In genomic region chr5:33495276-33495675, GRCm38 (mm10) we compare ENCODE assay signal across 28 mouse cellular contexts.
A peak's percentile ranks its signal among the peaks of the same experiment; 100 is the strongest.
DNase-seq lines count a peak whose midpoint lies in the region; ATAC-seq and TF ChIP-seq lines count a peak whose summit lies in the region.
"Had no signal": no experiment of that assay in that cellular context is flagged by ENCODE, and none has a peak within 500 bp of the region (broad histone marks: within the 10 kb centered on the region; RNA-seq: fewer than 3 reads in every experiment).

No protein-coding gene starts in this region.

- no peak overlapping the region for H3K4me2 ChIP-seq in kidney, embryonic 15.5 days
- no peak overlapping the region for H3K4me2 ChIP-seq in midbrain, embryonic 11.5 days
- H3K4me2 ChIP-seq in midbrain, embryonic 13.5 days (replicated peaks) = no peak overlapping the region
- no peak overlapping the region for H3K4me2 ChIP-seq in lung, postnatal 0 days (replicated peaks; ENCODE audit: low read depth, low read length)
- H3K4me2 ChIP-seq: embryonic facial prominence, embryonic 13.5 days; forebrain, embryonic 12.5 days; forebrain, embryonic 15.5 days; heart, embryonic 12.5 days; heart, embryonic 15.5 days; hindbrain, embryonic 13.5 days had no signal

- DNase-seq in kidney, adult 2 months = no peak
- DNase-seq in midbrain, embryonic 11.5 days (ENCODE audit: low spot score, missing footprints) = peak; percentile 79
- DNase-seq in Patski (ENCODE audit: low read depth, low spot score) = peak; percentile 6
- no peak for DNase-seq in lung, postnatal 0 days (ENCODE audit: low spot score)
- DNase-seq: adrenal gland, adult 2 months; adrenal gland, postnatal 14 days; B cell, adult 2 months; cerebellum, adult 11 months; cerebellum, adult 8-10 months; cerebellum, postnatal 10 days; cerebellum, postnatal 36 days; embryo, embryonic 11 days; gastrocnemius, postnatal 25 days; heart, adult 18-20 months; heart, postnatal 10 days; heart, postnatal 36 days had no signal

- CTCF ChIA-PET in Patski (lab: Charles Lee) = interaction anchor here (1.8 to 1.9 kb wide), 2 partner anchors 11 to 101 kb away, joined by 4 to 14 read pairs; no protein-coding TSS in a partner anchor

- peak overlapping the region; percentile 75; the same call in 1 of the 2 replicates for H3K27ac ChIP-seq in kidney, embryonic 15.5 days
- no peak overlapping the region for H3K27ac ChIP-seq in kidney, adult 2 months (ENCODE audit: insufficient read depth, low read depth, low read length)
- no peak overlapping the region for H3K27ac ChIP-seq in midbrain, embryonic 11.5 days (ENCODE audit: low read depth, low read length)
- H3K27ac ChIP-seq in midbrain, embryonic 13.5 days = no peak overlapping the region
- no peak overlapping the region for H3K27ac ChIP-seq in lung, postnatal 0 days (ENCODE audit: low read length)
- H3K27ac ChIP-seq: embryonic facial prominence, embryonic 10.5 days; embryonic facial prominence, embryonic 13.5 days; forebrain, embryonic 12.5 days; forebrain, embryonic 15.5 days; heart, embryonic 15.5 days; hindbrain, embryonic 10.5 days had no signal

- POLR2A ChIA-PET in Patski (lab: Charles Lee) = no interaction called here

- in situ Hi-C loops in Patski (cut with MboI; ENCODE audit: low pct_unique_long_range_greater_than_20kb) = loop anchor here (5.0 kb wide), 1 partner anchor 103 kb away; no protein-coding TSS in a partner anchor

- no peaks in the 10 kb centered on the region for H3K36me3 ChIP-seq in kidney, embryonic 15.5 days
- no peaks in the 10 kb centered on the region for H3K36me3 ChIP-seq in kidney, adult 2 months (ENCODE audit: control insufficient read depth, insufficient read depth, low read length)
- H3K36me3 ChIP-seq in midbrain, embryonic 11.5 days (ENCODE audit: control insufficient read depth, insufficient read depth, low read length) = no peaks in the 10 kb centered on the region
- no peaks in the 10 kb centered on the region for H3K36me3 ChIP-seq in midbrain, embryonic 13.5 days
- no peaks in the 10 kb centered on the region for H3K36me3 ChIP-seq in lung, postnatal 0 days (ENCODE audit: insufficient read depth, low read length)
- H3K36me3 ChIP-seq: embryonic facial prominence, embryonic 10.5 days; embryonic facial prominence, embryonic 13.5 days; forebrain, embryonic 12.5 days; forebrain, embryonic 15.5 days; G1E; heart, embryonic 12.5 days; heart, embryonic 15.5 days; hindbrain, embryonic 10.5 days; hindbrain, embryonic 13.5 days had no signal

- H3K27me3 ChIP-seq in kidney, embryonic 15.5 days = peaks cover 81% of the 10 kb centered on the region
- no peaks in the 10 kb centered on the region for H3K27me3 ChIP-seq in kidney, adult 2 months (replicated peaks; ENCODE audit: control insufficient read depth, insufficient read depth, low read length)
- no peaks in the 10 kb centered on the region; the same call in 1 of the 2 replicates for H3K27me3 ChIP-seq in midbrain, embryonic 11.5 days (ENCODE audit: control insufficient read depth, insufficient read depth, low read length)
- H3K27me3 ChIP-seq in midbrain, embryonic 13.5 days = peaks cover 23% of the 10 kb centered on the region
- H3K27me3 ChIP-seq in Patski = peaks cover 44% of the 10 kb centered on the region
- H3K27me3 ChIP-seq in lung, postnatal 0 days (replicated peaks; ENCODE audit: insufficient read depth, low read length) = no peaks in the 10 kb centered on the region

- peaks cover 24% of the 10 kb centered on the region for H3K4me1 ChIP-seq in kidney, embryonic 15.5 days
- H3K4me1 ChIP-seq in kidney, adult 2 months (ENCODE audit: control insufficient read depth, insufficient read depth, low read length) = no peaks in the 10 kb centered on the region
- H3K4me1 ChIP-seq in midbrain, embryonic 11.5 days (ENCODE audit: control insufficient read depth, insufficient read depth, low read length) = peaks cover 8% of the 10 kb centered on the region; the same call in 1 of the 2 replicates
- H3K4me1 ChIP-seq in midbrain, embryonic 13.5 days (replicated peaks) = peaks cover 19% of the 10 kb centered on the region
- no peaks in the 10 kb centered on the region for H3K4me1 ChIP-seq in lung, postnatal 0 days (ENCODE audit: insufficient read depth, low read depth, low read length)
- H3K4me1 ChIP-seq: embryonic facial prominence, embryonic 13.5 days; forebrain, embryonic 15.5 days had no signal

- ATAC-seq in kidney, embryonic 15.5 days (replicated peaks; ENCODE audit: low FRiP score) = peak; percentile 34; the same call in 1 of the 2 replicates
- no peak for ATAC-seq in midbrain, embryonic 11.5 days (ENCODE audit: low FRiP score)
- ATAC-seq in midbrain, embryonic 13.5 days = no peak
- no peak for ATAC-seq in Patski
- ATAC-seq in lung, postnatal 0 days = no peak

- no peaks in the 10 kb centered on the region for H3K9me3 ChIP-seq in kidney, embryonic 15.5 days (replicated peaks)
- no peaks in the 10 kb centered on the region for H3K9me3 ChIP-seq in midbrain, embryonic 11.5 days (ENCODE audit: control insufficient read depth, low read length)
- H3K9me3 ChIP-seq in midbrain, embryonic 13.5 days = no peaks in the 10 kb centered on the region
- H3K9me3 ChIP-seq in lung, postnatal 0 days (ENCODE audit: low read length) = no peaks in the 10 kb centered on the region
- H3K9me3 ChIP-seq: embryonic facial prominence, embryonic 10.5 days; embryonic facial prominence, embryonic 13.5 days; forebrain, embryonic 12.5 days; forebrain, embryonic 15.5 days; G1E; heart, embryonic 15.5 days; hindbrain, embryonic 10.5 days; hindbrain, embryonic 13.5 days had no signal

- H3K4me3 ChIP-seq in kidney, embryonic 15.5 days (replicated peaks) = no peak overlapping the region
- H3K4me3 ChIP-seq in kidney, adult 2 months (ENCODE audit: insufficient read depth, low read depth, low read length) = no peak overlapping the region
- H3K4me3 ChIP-seq in midbrain, embryonic 11.5 days (ENCODE audit: low read depth, low read length) = no peak overlapping the region
- H3K4me3 ChIP-seq in midbrain, embryonic 13.5 days (replicated peaks) = no peak overlapping the region
- no peak overlapping the region for H3K4me3 ChIP-seq in lung, postnatal 0 days (ENCODE audit: low read depth, low read length)
- H3K4me3 ChIP-seq: embryonic facial prominence, embryonic 10.5 days; embryonic facial prominence, embryonic 13.5 days; erythroblast, embryonic 14.5 days; forebrain, embryonic 12.5 days; forebrain, embryonic 15.5 days; heart, embryonic 12.5 days; heart, embryonic 15.5 days; hindbrain, embryonic 10.5 days; hindbrain, embryonic 13.5 days had no signal

- TF ChIP-seq CTCF in kidney, adult 2 months (conservative IDR thresholded peaks at IDR 0.05; ENCODE audit: insufficient read depth, insufficient read length, low read depth, low read length) = no peak
- no peak for TF ChIP-seq CTCF in Patski (IDR thresholded peaks at IDR 0.05)
- TF ChIP-seq CTCF in lung, postnatal 0 days (IDR thresholded peaks at IDR 0.05) = no peak

- TF ChIP-seq EP300 in lung, postnatal 0 days (IDR thresholded peaks at IDR 0.05) = no peak

- 9% methylated on average over 6 of the region's 6 CpGs for WGBS in kidney, embryonic 15.5 days
- 11% methylated on average over 6 of the region's 6 CpGs for WGBS in kidney, adult 2 months
- 35% methylated on average over 6 of the region's 6 CpGs for WGBS in midbrain, embryonic 11.5 days
- 32% methylated on average over 6 of the region's 6 CpGs for WGBS in midbrain, embryonic 13.5 days
- 49% methylated on average over 6 of the region's 6 CpGs for WGBS in lung, postnatal 0 days

- no peak overlapping the region for H3K9ac ChIP-seq in kidney, embryonic 15.5 days
- H3K9ac ChIP-seq in midbrain, embryonic 11.5 days (ENCODE audit: low read length) = no peak overlapping the region
- H3K9ac ChIP-seq in midbrain, embryonic 13.5 days (replicated peaks) = no peak overlapping the region
- no peak overlapping the region for H3K9ac ChIP-seq in lung, postnatal 0 days (replicated peaks; ENCODE audit: low read depth)
- H3K9ac ChIP-seq: embryonic facial prominence, embryonic 13.5 days; forebrain, embryonic 12.5 days; forebrain, embryonic 15.5 days; heart, embryonic 12.5 days; heart, embryonic 15.5 days; hindbrain, embryonic 13.5 days had no signal

- no peak for TF ChIP-seq POLR2A in kidney, adult 2 months (IDR thresholded peaks at IDR 0.05; ENCODE audit: low read depth, low read length)

Comparison
In these comparisons a context has a peak if more than half of its experiments do, and no peak if none do; other contexts are left out.
1. DNase-seq: peak in midbrain, embryonic 11.5 days (single experiment) and Patski (single experiment); none in kidney, adult 2 months (single experiment) and lung, postnatal 0 days (single experiment).